Mouse (Mus musculus) E14TG2a.4 (cell line): ENCODE measurements at regions not wholly inside any gene's neighbourhood (a gene's known extent, or its start where the extent isn't known, plus 50 kb on each side); places are given as distances from the start of the nearest gene placed in this dataset.
"Not testable (repeated sequence)": the region's sequence is repeated elsewhere in the genome, so short reads cannot be mapped to it uniquely, and the experiment has no call there.

ENCODE experiments used
- H3K27me3 ChIP-seq: 2 replicates; pipeline ENCODE4 v1.6.1; 2014; ENCODE audit warnings: low read length, control low read depth; ENCODE audit not compliant: insufficient read depth
- H3K36me3 ChIP-seq: 2 replicates; pipeline ENCODE4 v1.6.1; 2014; ENCODE audit warnings: low read length, control low read depth; ENCODE audit not compliant: insufficient read depth
- H3K4me1 ChIP-seq: replicated peaks from 2 replicates; pipeline ENCODE4 v1.6.1; 2014; ENCODE audit warnings: low read depth, low read length, control low read depth
- H3K4me3 ChIP-seq: replicated peaks from 2 replicates; pipeline ENCODE4 v1.5.1; 2014; ENCODE audit warnings: mild to moderate bottlenecking, low read length
- H3K9me3 ChIP-seq: 2 replicates; pipeline ENCODE4 v1.6.1; 2014; ENCODE audit warnings: low read length, control low read depth
- CTCF ChIP-seq: conservative IDR thresholded peaks from 2 replicates; pipeline ENCODE4 v1.5.1; 2014; ENCODE audit warnings: low read length
- NANOG ChIP-seq: IDR thresholded peaks from 2 replicates; pipeline ENCODE4 v1.6.1; 2014; ENCODE audit warnings: borderline replicate concordance, low read length, mixed read lengths
- POU5F1 ChIP-seq: IDR thresholded peaks from 2 replicates; pipeline ENCODE4 v1.6.1; 2014; ENCODE audit warnings: low read length, borderline replicate concordance

- Histone ChIP-seq H3K27me3 (no peaks in the 10 kb centered on the region), H3K9me3 (no peaks in the 10 kb centered on the region), H3K36me3 (no peaks in the 10 kb centered on the region), H3K4me1 (no peaks in the 10 kb centered on the region), H3K4me3 (no peak overlapping the region)
- TF ChIP-seq CTCF (no peak), POU5F1 (no peak), NANOG (no peak)
These were observed 178.9 kb downstream of the Rchy1 start for GRCm38 (mm10) chr5:91783966-91784365.

DNA sequence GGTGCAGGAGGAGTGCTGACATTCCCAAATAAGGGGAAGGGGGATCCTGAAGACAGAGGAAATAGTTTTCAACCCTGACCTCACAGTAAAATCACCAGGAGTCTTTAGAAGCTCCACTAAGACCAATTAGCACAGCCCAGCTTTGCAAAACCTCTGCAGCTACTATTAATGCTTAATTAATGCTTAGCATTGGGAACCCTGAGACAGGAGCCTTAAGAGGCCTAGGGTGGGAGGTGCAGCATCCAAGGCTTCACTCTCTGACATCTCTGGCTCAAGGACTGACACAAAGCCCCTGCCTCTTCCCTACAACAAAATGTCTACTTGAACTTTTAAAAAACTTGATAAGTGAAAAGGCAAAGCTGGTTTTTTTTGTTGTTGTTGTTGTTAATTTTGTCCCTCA is 185.9 kb downstream of the Rchy1 start:
- TF ChIP-seq CTCF = no peak
- no peak for TF ChIP-seq NANOG
- TF ChIP-seq POU5F1 = no peak
- Histone ChIP-seq H3K4me3 (no peak overlapping the region), H3K36me3 (no peaks in the 10 kb centered on the region), H3K27me3 (no peaks in the 10 kb centered on the region), H3K4me1 (no peaks in the 10 kb centered on the region), H3K9me3 (no peaks in the 10 kb centered on the region)

- Histone ChIP-seq H3K27me3 (no peaks in the 10 kb centered on the region; the same call in none of the 2 replicates), H3K4me3 (no peak overlapping the region), H3K36me3 (no peaks in the 10 kb centered on the region), H3K4me1 (no peaks in the 10 kb centered on the region), H3K9me3 (no peaks in the 10 kb centered on the region)
- TF ChIP-seq NANOG = no peak
- TF ChIP-seq CTCF = no peak
- no peak for TF ChIP-seq POU5F1
These were observed 188.8 kb downstream of the Rchy1 start for GRCm38 (mm10) chr5:91774065-91774464.

- Histone ChIP-seq H3K4me1 (no peaks in the 10 kb centered on the region), H3K36me3 (no peaks in the 10 kb centered on the region), H3K4me3 (no peak overlapping the region), H3K27me3 (no peaks in the 10 kb centered on the region; the same call in none of the 2 replicates), H3K9me3 (no peaks in the 10 kb centered on the region)
- no peak for TF ChIP-seq NANOG
- TF ChIP-seq POU5F1 = no peak
- TF ChIP-seq CTCF = no peak
These were observed 195.0 kb downstream of the Rchy1 start for GRCm38 (mm10) chr5:91767886-91768285.

GRCm38 (mm10) chr5:91767060-91767459 is 195.8 kb downstream of the Rchy1 start:
- Histone ChIP-seq H3K4me1 (no peaks in the 10 kb centered on the region), H3K27me3 (no peaks in the 10 kb centered on the region; the same call in none of the 2 replicates), H3K4me3 (no peak overlapping the region), H3K9me3 (no peaks in the 10 kb centered on the region), H3K36me3 (no peaks in the 10 kb centered on the region)
- no peak for TF ChIP-seq CTCF
- no peak for TF ChIP-seq NANOG
- no peak for TF ChIP-seq POU5F1

GRCm38 (mm10) chr5:91764621-91765020 is 198.2 kb downstream of the Rchy1 start:
- no peaks in the 10 kb centered on the region for H3K9me3 ChIP-seq
- no peaks in the 10 kb centered on the region; the same call in none of the 2 replicates for H3K27me3 ChIP-seq
- TF ChIP-seq NANOG = no peak
- no peak for TF ChIP-seq CTCF
- no peak for TF ChIP-seq POU5F1

GRCm38 (mm10) chr5:91762589-91762988 is 200.3 kb downstream of the Rchy1 start:
- Histone ChIP-seq H3K36me3 (no peaks in the 10 kb centered on the region), H3K4me1 (no peaks in the 10 kb centered on the region), H3K4me3 (no peak overlapping the region), H3K27me3 (no peaks in the 10 kb centered on the region; the same call in none of the 2 replicates), H3K9me3 (no peaks in the 10 kb centered on the region)
- TF ChIP-seq POU5F1 (no peak), CTCF (no peak), NANOG (no peak)

More at GRCm38 (mm10) chr5:91764621-91765020, 198.2 kb downstream of the Rchy1 start:
- Histone ChIP-seq H3K36me3 (no peaks in the 10 kb centered on the region), H3K4me1 (no peaks in the 10 kb centered on the region), H3K4me3 (no peak overlapping the region)

DNA sequence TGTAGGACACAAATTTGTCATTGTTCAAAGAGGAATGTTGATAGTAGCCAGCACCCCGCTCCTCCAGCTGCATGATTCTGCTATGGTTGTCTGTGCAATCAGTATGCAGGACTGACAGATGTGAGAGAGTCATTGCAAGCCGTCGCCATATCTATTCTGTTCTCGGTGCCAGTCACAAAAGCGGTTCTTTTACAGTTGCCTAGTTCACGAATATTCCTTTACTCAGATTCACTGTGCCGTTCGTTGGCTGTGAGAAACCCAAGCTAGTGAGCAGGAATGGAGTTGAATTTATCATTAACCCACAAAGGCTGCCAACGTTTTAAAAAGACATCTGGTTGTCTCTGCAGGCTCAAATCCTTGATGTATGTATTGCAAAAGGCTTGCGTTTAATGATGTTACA is 206.9 kb downstream of the Rchy1 start:
- TF ChIP-seq POU5F1 = no peak
- TF ChIP-seq CTCF = no peak
- no peak for TF ChIP-seq NANOG
- Histone ChIP-seq H3K4me3 (no peak overlapping the region), H3K27me3 (no peaks in the 10 kb centered on the region), H3K36me3 (no peaks in the 10 kb centered on the region), H3K4me1 (no peaks in the 10 kb centered on the region), H3K9me3 (peaks cover 11% of the 10 kb centered on the region)

GRCm38 (mm10) chr5:91752846-91753245 is 210.0 kb downstream of the Rchy1 start:
- H3K9me3 ChIP-seq = peaks cover 11% of the 10 kb centered on the region
- H3K36me3 ChIP-seq, H3K4me1 ChIP-seq, H3K27me3 ChIP-seq, H3K4me3 ChIP-seq: not testable (repeated sequence)
